Mouse (Mus musculus): ENCODE data around the gene Sult1a1.

Gene Sult1a1

DNA sequence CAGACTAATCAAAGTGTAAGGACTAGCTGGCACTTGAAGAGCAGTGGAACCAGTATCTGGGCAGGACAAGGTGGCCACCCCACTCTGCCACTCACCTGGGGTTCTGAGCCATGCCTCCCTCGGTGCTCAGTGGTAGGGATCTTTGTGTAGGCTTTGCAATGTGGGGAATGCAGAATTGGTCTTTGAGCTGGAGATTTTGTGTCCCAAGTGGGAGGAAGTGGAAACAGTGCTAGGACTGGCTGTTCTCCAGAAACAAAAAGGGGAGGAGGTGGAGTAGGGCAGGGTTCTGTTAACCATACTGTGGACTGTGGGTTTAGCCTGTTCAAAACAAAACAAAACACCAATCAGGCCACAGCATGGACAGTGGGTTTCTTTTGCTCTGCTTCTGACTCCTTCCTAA, at the start of gene Sult1a1:
Gene Sult1a1, minus strand, starts transcription at position 226 of the 400 bp plus-strand sequence.
- no peak for DNase-seq (ENCODE audit: low spot score in 2 of 2)

DNA sequence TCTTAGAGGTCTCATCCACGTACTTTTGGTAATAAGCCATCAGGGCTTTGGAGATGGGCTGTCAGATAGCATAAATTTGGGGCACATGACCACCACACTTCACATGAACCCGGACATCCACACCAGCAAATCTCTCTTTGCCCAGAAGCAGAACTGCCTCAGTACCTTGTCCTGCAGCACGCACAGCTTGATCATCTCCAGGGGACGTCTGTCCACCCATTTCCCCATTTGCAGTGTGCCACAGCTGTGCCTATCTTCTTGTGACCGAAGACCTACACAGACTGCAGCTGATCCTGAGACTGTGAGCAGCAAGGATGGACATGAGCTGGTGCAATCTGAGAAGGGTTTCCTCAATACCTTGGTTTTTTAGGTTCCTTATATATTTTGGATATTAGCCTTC, 49.4 kb upstream of the Sult1a1 start:
- DNase-seq (ENCODE audit: low spot score in 2 of 2) = no peak

DNA sequence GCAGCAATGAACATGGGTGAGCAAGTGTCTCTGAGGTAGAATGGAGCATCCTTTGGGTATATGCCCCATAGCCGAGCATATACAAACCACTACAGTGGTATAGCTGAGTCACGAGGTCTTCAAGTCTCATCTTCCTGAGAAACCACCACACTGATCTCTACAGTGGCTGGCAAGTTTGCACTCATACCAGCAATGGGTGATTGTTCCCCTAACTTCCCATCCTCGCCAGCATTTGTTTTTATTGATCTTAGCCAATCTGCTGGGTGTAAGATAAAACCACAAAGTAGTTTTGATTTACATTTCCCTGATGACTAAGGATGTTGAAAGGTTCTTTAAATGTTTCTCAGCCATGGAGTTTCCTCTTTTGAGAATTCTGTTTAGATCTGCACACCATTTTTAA, 48.8 kb upstream of the Sult1a1 start:
- DNase-seq (ENCODE audit: low spot score in 2 of 2) = no peak

DNA sequence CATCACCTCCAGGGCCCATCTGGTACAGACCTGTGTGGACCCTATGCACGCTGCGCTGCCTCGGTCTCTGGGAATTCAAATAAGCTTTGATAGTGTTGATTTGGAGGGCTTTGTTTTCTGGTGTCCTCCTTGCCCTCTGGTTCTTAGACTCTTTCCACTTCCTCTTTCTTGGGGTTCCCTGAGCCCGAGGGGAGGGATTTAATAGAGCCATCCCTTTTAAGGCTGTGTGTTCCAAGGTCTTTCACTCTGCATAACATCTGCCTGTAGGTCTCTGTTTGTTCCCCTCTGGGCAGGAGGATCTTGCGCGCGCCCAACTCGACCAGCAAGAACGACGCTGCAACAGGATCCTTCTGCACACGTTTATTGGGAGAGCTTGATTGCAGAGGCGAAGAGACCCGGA, 45.4 kb upstream of the Sult1a1 start:
- DNase-seq (ENCODE audit: low spot score in 2 of 2) = no peak

DNA sequence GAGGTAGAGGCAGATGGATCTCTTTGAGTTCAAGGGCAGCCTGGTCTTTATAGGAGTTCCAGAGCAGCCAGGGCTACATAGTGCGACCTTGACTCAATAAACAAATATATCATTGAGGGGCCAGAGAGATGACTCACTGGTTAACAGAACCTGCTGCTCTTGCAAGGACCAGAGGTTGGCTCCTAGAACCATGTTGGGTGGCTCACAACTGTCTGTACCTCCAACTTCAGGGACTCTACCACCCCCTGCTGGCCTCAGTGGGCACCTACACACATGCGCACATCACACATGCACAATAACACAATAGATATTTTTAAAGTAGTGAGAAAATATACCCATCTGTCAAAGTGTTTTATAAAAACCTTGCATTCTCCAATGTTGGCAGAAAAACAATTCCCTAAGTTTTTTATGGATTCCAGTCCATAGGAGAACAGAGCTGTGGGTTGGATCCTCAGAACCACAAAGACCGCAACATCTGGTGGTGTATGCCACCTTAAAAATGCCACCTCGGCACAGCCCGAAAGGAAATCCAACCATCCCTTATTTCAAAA, 42.6 kb upstream of the Sult1a1 start:
- DNase-seq (ENCODE audit: low spot score in 2 of 2) = no peak

DNA sequence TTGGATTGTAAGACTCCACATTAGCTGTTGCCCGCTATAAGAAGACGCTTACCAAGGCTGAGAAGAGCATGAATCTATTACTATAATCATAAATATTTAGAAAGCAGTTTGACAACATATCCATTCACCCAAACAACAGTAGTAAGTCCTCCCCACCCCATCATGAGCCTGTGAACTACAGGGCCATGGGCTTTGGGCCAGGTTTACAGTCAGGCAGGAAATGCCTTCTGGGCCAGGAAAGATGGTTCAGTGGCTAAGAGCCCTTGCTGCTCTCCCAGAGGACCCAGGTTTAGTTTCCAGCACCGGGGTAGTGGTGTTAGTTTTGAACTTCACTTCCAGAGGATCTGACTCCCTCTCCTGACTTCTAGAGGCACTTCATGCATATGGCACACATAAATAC, 41.3 kb upstream of the Sult1a1 start:
- DNase-seq (ENCODE audit: low spot score in 2 of 2) = no peak

DNA sequence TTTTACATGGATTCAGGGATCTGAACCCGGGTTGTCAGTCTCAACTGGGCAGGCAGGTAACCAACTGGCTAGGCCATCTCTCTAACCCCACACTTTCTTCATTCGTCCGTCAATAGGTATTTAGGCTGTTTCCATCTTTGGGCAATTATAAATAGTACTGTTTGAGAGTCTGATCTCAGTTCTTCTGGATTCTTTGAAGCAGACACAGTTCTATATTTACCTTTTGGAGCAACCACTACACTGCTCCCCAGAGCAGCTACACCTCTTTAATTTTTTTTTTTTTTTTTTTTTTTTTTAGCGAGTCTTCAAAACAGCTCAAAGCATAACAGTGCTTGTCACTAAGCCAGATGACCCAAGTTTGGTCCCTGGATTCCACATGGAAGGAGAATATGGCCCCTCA, 39.4 kb upstream of the Sult1a1 start:
- no peak for DNase-seq (ENCODE audit: low spot score in 2 of 2)

DNA sequence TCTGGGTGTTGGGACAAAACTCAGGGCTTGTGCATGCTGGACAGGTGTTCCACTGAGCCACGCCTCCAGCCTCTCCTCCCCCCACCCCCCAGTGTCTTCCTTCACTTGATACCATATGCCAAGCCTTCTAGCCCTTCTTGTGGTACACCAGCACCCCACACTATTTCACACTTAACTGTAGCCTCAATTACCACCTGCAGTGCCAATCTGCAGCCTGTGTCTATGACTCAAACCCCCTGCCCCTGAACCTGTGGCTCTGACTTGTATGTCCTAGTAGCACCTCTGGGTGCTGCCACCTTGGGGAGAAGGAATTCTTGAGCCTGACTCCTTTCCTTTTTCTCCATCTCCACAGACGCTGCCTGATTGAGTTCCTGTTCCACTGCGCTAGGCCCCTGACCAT, 35.7 kb upstream of the Sult1a1 start:
- no peak for DNase-seq (ENCODE audit: low spot score in 2 of 2)

DNA sequence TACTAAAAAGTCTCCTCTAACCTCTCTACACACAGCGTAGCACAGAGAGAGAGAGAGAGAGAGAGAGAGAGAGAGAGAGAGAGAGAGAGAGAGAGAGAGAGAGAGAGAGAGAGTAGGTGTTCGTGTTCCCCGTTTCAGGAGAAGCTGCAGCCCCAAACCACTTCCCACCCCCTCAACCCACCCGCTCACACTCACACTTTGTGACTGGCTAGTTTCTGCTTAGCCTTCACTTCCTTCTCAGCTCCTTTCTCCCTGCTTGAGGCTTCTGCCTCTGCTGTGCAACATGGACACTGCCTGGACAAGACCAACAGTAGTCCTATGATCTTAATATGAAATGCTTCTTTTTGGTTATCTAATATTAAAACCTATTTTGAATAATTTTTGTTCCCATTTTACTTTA, 34.0 kb upstream of the Sult1a1 start:
- no peak for DNase-seq (ENCODE audit: low spot score in 2 of 2)

DNA sequence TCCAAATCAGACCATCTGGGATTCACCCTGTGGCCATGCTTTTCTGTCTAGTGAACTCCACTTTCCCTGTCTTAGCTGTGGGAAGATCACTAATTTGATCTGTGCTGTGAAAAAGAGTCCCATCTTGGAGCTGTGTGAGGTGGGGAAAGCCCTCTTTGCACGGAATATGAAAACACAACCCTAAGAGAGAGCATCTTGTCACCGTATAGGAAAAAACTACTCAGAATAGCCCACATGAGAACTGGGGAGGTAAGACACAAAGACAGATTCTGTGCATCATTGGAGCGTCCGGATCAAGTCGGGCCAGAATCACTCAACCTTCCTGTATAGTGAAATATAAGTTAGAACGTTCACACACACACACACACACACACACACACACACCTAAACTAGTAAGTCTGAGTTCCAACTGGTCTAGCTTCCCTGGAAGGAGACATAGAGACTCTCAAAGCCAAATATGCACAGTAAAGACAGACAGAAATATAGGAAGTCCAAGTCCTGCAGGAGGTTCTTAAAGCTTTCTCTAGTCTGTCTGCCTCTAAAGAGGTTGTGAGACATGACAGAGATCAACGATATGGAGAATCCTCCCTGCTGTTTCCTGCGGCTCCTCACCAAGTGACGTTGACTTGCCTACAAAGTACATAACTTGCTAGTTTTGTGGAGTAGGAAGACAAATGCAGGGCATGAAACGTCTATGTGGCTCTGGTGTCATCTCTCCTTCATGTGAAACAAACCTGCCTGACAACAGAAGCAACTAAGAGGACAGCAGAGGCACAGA, 32.1 kb upstream of the Sult1a1 start:
- DNase-seq (ENCODE audit: low spot score in 2 of 2) = no peak

DNA sequence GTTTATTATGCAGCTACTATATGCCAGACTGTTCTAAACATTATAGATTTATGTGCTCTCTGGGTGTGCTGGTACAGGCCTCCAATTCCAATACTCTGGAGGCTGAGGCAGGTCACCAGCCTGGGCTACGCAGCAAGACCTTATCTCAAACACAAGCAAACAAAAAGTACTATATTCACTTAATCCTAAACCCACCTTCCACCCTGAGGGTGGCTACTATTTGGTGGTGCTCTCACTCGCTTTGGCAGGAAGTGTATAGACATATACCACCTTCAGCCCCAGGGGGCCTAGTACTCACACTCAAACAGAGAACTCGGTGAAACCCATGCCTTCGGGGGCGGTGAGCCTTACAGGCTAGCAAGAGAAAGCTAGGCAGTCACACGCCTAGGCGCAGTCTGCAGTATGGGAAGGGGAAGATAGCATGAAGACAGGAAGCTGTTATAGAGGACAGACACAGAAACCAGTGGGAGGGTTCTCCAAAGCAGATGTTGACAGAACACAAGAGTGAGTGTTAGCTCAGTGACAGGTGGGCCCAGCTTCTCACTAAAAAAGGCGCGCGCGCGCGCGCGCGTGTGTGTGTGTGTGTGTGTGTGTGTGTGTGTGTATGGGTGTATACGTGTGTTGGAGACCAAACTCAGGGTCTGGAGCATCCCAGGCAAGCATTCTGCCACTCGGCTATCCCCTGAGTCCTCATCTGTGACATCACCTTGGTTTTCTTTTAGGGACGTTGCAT, 31.4 kb upstream of the Sult1a1 start, which contains the start of gene Coro1a:
Gene Coro1a, minus strand, starts transcription at position 346 of the 733 bp plus-strand sequence.
- no peak for DNase-seq (ENCODE audit: low spot score in 2 of 2)

DNA sequence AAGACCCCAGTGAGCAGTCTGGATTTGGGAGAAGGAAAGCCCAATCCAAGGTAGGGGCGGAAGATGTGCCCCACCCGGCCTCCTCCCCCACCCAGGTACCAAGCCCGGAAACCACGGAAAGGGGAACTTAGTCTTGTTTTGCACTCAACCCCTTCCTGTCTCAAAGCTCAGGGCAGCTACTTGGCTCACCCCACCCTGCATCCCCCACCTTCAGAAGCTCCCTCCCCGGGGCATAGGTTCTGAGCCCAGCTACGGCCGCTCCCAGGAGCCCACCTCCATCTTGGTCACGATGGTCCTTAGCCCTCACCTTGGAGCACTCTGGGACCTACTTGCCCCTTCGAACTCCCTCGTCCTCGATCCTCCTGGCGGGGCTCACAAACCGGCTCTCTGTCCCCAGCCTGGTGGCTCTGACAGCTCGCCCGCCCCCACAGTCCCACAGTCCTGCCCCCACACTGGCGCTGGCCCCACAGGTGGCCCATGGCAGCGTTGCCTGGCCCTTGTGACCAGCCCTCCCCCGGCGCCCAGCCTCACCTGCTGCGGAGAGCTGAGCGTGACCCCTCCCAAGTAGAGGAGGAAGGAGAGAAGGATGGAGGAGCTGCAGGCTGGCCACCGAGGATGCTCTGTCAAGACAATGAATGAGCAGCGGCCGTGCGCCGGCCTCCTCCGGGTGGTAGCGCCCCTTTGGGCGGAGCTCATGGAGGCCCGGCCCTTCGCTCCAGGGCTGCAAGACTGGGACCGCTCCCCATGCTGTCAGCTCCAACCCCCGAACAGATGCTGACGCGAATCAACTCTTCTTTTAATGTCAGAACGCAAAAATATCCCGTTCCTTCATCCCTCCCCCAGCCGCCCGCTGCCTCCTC, 28.1 kb upstream of the Sult1a1 start:
- peak; percentile 87 to 89 for DNase-seq (ENCODE audit: low spot score in 2 of 2)

DNA sequence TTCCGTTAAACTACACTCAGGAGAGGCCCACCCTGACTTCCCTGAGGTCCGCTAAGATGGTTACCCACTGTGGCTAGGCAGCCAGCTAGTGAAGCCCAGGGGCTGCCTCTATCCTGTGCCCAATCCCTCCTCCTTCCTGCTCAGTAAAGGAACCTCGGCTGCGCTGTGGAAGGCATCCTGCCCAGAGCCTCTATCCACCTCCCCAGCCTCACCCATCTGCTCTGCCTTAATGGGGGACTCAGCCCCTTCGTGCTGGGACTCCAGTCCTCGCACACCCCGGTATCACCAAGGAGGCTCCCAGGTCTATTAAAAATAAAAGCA, 27.5 kb upstream of the Sult1a1 start:
- no peak for DNase-seq (ENCODE audit: low spot score in 2 of 2)

DNA sequence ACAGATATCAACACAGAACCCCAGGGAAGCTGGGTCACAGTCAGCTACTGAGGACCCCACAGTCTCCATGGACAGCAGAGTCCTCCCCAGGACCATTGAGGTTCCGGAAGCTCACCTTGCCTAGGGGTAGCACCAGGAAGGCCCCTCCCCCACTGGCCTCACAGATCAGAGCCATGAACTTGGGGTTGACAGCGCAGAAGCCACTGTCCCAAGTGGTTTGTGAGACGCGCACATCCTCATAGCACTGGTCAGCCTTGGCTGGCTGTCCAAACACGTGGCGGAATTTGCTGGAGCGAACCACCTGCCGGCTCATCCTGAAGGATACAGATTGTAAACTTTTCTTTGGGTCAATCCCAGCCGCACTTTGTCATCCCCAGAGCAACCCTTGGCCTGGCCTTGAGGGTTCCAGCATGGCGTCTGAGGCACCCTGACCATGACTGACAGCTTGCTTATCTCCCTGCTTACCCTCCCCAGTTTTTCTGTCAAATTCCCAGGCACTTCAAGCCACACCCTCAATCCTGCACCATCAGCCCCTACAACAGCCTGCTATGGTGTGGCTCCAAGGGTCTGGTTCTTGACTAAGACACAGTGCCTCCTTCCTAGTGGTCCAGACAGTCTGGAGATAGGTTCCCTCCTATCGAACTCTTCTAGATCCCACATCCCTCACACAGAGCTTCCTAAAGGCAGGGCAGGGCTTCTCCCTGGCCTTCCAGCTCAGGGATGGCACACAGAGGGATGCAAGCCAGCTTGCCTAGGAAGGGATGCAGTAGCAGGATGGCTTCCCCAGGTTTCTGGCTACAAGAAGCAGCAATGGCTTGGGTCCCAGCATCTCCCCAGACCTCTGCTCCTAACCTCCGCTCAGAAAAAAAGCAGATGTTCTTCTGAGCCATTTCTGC, 26.9 kb upstream of the Sult1a1 start:
- no peak for DNase-seq (ENCODE audit: low spot score in 2 of 2)

DNA sequence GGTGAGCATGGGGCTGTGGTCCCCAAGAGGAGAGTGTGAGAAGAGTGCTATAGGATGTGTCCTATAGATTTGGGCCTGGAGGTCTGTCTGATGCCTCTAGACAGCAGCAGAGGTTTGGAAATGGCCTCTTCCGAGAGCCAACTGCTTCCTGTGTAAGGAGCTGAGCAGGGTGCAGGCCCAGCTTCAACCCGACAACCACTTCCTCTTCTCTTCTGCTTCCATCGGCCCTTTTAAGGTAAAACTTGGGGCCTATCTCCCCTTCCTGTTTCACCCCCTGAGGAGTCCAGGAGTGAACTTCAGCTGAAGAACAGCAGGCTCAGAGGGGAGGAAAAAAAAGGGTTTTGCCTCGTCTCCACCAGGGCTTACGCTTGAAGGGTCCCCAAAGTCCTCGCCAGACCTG, 26.1 kb upstream of the Sult1a1 start:
- DNase-seq (ENCODE audit: low spot score in 2 of 2) = no peak

DNA sequence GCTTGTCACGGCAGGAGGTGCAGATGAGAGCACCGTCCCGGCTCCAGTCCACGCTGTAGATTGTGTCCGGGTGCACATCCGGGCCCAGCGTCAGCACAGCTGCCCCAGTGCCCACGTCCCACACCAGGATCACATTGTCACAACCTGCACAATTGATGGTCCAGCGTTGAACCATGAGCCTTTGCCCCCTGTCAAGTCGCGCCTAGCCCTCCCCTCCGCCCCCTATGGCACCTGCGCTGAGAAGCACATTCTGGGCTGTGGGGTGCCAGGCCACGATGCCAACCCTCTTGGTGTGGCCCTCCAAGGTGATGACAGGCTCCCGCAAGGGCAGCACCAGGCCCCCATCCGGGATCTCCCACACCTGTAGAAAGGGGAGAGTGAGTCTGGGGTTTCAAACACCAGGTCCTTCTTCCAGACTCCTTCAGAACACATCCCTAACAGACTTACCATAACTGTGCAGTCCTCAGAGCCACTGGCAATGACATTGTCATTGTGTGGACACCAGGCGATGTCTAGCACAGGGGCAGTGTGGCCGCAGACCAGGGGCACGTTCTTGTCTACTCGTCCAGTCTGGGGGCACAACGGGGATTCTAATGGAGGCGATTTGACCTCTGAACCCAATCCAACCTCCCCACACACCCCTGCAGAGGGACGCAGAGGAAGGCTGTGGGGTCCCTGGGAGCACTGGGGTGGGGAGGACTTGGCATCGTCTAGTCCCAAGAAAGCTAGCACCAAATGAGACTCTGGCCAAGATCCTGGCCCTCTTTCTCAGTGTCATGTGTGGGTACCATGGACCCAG, 25.5 kb upstream of the Sult1a1 start:
- DNase-seq (ENCODE audit: low spot score in 2 of 2) = no peak

DNA sequence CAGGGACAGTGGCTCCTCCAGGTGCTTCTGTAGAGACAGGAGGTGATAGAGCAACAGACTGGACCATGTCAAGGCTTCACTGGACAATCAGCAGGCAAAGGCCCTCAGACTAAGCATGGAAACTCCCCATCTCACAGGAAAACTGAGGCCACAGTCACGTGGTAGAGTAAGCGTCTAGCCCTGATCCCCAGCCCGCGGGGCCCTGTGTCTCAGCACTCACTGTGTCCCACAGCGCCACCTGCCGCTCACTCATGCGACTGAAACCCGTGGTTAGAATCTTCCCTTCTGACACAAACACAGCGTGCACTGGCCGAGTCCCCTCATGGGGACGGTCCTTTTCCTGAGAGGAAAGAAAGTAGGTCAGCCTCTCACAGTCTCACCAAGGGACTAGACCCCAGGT, 24.8 kb upstream of the Sult1a1 start:
- DNase-seq (ENCODE audit: low spot score in 2 of 2) = peak; percentile 86 to 92

DNA sequence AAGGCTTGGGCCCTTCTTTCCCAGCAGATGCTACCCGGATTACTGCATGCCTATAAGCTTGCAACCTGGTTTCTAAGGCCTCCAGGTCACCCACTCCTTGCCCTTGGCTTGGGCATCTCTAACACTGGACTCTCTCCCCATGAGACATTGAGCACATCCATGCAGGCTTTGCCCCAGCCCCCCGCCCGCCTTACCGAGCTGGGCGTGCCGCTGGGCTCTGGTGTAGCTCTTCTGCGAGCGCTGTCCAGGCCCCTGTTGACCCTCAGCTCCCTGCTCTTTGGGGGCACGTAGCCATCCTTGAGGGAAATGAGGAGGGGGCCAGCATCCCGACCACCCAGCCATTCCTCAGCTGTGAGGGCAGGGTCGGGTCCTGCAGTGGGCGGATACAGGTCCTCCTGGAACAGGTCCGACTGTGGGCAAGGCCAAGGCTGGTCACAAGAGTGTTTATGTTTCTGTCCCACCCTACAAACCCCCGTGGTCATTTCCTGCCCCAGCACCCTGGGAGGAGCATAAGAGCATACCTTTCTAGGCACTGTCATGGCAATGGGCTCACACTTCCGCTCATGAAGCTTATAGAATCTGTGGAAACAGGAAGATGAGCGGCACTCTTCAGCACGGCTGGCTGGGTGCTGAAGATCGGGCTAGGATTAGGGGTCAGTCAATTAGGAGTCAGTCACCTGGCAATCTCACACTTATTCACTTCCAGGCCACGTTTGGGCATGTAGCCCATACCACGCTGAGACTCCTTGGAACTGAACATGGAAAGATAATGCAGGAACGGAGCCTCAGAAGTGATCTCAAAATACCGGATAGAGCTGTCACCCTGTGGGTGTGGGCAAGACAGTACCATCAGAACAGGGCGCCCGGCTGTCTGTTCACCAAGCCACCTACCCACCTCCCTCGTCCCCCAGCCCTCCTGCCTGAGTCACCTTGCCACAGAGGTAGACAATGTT, 24.1 kb upstream of the Sult1a1 start:
- DNase-seq (ENCODE audit: low spot score in 2 of 2) = no peak

DNA sequence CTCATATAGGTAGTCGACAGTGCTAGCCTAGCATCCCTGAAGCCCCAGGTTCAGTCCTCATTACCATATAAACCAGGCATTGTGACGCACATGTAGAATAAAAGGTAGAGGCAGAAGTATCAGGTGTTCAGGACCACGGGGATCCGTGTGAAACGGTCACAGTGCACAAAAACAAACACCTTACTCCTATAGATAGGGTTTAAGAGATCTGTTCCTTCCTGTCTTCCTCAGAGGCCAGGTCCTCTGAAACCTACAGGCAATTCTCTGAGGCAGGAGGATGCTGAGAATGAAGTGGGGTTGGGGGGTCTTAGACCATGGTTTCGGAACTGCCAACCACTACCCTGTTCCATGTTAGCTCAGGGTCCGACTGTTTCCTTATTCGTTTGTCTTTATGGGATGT, 21.6 kb upstream of the Sult1a1 start:
- no peak for DNase-seq (ENCODE audit: low spot score in 2 of 2)

Data from frontal cortex, postnatal 14 days (tissue).